Mouse (Mus musculus): ENCODE measurements around the gene Camk1g. TPM values are rescaled to one million over a fixed set of nuclear protein-coding genes. Genes with fewer than 3 reads are reported as not detected.

Camk1g gene
- polyA plus RNA-seq, 1 experiment, result 3.4 TPM

DNA sequence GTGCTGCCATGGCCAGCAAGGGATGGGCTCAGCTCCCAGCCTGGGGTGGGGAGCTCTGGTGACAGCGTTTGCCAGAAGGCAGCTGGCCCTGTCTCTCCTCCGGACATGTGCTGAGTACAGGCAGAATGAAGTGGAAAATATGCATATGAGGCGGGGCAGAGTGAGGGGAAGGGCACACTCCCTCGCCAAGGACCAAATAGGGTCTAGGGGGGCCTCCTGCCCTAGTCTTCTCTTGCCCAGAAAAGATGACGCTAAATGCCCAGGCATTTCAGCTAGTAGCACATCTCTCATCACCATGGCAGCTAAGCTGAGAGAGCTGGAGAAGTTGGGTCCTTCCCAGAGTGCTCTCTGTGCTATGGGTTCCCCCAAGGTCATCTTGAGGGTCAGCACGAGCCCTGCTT, 52.9 kb downstream of the Camk1g start:
- WGBS, result 87% methylated on average over 6 of the region's 6 CpGs
- no peak for DNase-seq
- TF ChIP-seq CTCF (IDR thresholded peaks at IDR 0.05; ENCODE audit: borderline replicate concordance, control insufficient read depth, extremely low read depth, insufficient read depth, low read length, poor library complexity) (no peak), POLR2A (IDR thresholded peaks at IDR 0.05; ENCODE audit: control insufficient read depth, extremely low read depth, insufficient read depth, low read length, poor library complexity) (no peak)
- Histone ChIP-seq H3K36me3 (ENCODE audit: control insufficient read depth, insufficient read depth, low read length) (no peaks in the 10 kb centered on the region), H3K27ac (ENCODE audit: control insufficient read depth, insufficient read depth, low read length) (no peak overlapping the region), H3K4me1 (replicated peaks; ENCODE audit: control insufficient read depth, insufficient read depth, low read length) (0 out of 2 replicates have a peak, but pooled peaks cover 2% of the 10 kb centered on the region), H3K27me3 (ENCODE audit: control insufficient read depth, insufficient read depth, low read length) (no peaks in the 10 kb centered on the region), H3K4me3 (ENCODE audit: control insufficient read depth, insufficient read depth, low read length) (no peak overlapping the region)

DNA sequence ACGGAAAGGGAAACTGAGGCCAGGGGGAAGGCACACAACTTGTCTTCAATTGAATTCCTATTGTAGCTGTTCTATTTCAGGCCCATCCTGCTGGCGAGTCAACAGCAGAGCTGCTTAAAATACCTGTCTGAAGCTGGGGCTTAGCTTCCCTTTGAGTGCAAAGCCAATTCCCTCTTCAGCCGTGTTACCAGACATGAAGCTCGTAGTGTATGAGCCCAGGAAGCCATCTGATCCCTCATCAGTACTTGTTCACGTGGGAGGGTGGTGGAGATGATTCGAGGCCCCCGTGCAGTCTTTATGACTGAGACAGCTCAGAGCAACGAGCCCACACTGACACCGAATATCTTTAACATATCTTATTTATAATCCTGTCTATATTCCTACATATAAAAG, 53.7 kb downstream of the Camk1g start:
- H3K4me1 ChIP-seq (replicated peaks; ENCODE audit: control insufficient read depth, insufficient read depth, low read length), result 0 out of 2 replicates have a peak, but pooled peaks cover 2% of the 10 kb centered on the region
- H3K27ac ChIP-seq (ENCODE audit: control insufficient read depth, insufficient read depth, low read length), result no peak overlapping the region
- TF ChIP-seq CTCF (IDR thresholded peaks at IDR 0.05; ENCODE audit: borderline replicate concordance, control insufficient read depth, extremely low read depth, insufficient read depth, low read length, poor library complexity) (no peak), POLR2A (IDR thresholded peaks at IDR 0.05; ENCODE audit: control insufficient read depth, extremely low read depth, insufficient read depth, low read length, poor library complexity) (no peak)
- no peak overlapping the region for H3K4me3 ChIP-seq (ENCODE audit: control insufficient read depth, insufficient read depth, low read length)
- no peak for DNase-seq
- H3K27me3 ChIP-seq (ENCODE audit: control insufficient read depth, insufficient read depth, low read length), result no peaks in the 10 kb centered on the region
- 94% methylated on average over 9 of the region's 9 CpGs for WGBS
- no peaks in the 10 kb centered on the region for H3K36me3 ChIP-seq (ENCODE audit: control insufficient read depth, insufficient read depth, low read length)

DNA sequence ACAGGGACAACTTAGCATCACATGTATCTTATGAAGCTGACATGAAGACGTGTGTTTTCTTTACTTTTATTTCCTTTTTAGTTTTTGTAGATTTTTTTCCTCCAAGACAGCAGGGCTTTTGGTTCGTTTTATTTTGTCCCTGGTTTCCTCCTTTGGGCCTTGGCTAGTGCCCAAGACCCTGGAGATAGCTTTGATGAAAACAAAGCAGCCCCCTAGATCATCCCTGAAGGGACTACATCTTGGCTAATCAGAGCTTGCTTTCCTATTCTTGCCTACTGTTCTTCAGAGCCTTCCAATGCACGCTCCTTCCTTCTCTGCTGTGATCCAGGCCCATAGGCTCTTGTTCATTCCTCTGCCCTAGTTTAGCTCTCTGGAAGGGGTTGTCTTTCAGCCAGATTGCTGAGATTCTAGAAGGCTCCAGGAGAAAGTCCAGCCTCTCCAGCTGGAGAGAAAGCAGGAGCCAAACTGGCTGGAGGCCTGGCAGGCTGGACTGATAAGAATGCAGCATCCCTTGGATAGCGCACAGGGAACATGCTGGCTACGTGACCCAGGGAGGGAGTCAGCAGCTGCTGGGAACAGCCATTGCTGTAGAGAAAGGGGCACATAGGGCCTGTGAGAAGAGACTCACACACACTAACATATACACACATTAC, 54.3 kb downstream of the Camk1g start:
- Histone ChIP-seq H3K36me3 (ENCODE audit: control insufficient read depth, insufficient read depth, low read length) (no peaks in the 10 kb centered on the region), H3K27ac (ENCODE audit: control insufficient read depth, insufficient read depth, low read length) (no peak overlapping the region), H3K4me1 (replicated peaks; ENCODE audit: control insufficient read depth, insufficient read depth, low read length) (0 out of 2 replicates have a peak, but pooled peaks cover 2% of the 10 kb centered on the region), H3K27me3 (ENCODE audit: control insufficient read depth, insufficient read depth, low read length) (no peaks in the 10 kb centered on the region), H3K4me3 (ENCODE audit: control insufficient read depth, insufficient read depth, low read length) (no peak overlapping the region)
- WGBS, result 78% methylated on average over 5 of the region's 5 CpGs
- DNase-seq, result no peak
- TF ChIP-seq POLR2A (IDR thresholded peaks at IDR 0.05; ENCODE audit: control insufficient read depth, extremely low read depth, insufficient read depth, low read length, poor library complexity), result no peak

DNA sequence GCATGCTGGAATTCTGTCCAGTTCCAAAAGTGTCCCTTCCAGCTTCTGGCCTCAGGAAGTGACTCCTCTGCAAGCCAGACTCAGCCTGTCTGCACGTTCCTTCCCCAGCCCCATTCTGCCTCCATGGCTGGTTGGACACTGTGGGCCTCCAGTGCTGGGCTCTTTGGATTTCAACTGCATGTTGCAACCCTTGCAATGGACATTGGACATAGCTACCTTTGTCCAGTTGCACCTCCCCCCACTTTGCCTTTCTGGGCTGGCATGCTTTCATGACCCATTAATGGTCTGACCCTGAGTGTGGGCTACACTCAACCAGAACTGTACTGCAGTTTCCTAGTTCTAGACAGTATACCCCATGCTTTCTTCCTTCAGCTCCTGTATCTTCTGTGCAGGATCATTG, 58.5 kb downstream of the Camk1g start:
- no peaks in the 10 kb centered on the region for H3K27me3 ChIP-seq (ENCODE audit: control insufficient read depth, insufficient read depth, low read length)

DNA sequence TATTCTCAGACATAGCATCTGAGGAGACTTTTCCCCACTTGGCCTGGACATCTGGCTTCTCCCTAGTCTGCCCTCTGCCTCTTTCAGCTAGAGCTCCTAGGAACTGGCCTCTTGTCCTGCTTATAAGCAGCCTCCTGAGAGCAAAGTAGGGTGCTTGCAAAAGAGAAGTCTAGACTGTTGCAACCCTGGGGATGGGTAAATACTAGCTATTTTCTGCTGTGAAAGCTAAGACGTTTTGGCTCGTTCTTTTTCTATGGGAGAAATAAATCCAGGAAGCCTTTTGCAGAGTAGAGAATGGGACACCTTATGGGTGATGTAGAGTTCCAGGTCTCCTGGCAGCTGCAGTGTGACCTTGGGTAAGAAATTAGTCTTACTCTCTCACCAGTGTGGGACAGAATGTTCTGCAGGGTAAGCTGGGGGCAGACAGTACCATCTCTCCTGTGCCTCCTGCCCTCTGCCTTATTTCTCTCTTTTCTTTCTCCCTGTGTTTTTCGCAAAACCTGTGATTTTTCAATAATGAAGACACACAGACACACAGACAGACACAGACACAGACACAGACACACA, 59.5 kb downstream of the Camk1g start:
- no peak for TF ChIP-seq CTCF (IDR thresholded peaks at IDR 0.05; ENCODE audit: borderline replicate concordance, control insufficient read depth, extremely low read depth, insufficient read depth, low read length, poor library complexity)
- no peak for TF ChIP-seq POLR2A (IDR thresholded peaks at IDR 0.05; ENCODE audit: control insufficient read depth, extremely low read depth, insufficient read depth, low read length, poor library complexity)
- 86% methylated on average over 3 of the region's 3 CpGs for WGBS
- Histone ChIP-seq H3K27ac (ENCODE audit: control insufficient read depth, insufficient read depth, low read length) (no peak overlapping the region), H3K36me3 (ENCODE audit: control insufficient read depth, insufficient read depth, low read length) (no peaks in the 10 kb centered on the region), H3K4me1 (replicated peaks; ENCODE audit: control insufficient read depth, insufficient read depth, low read length) (0 out of 2 replicates have a peak, but pooled peaks cover 2% of the 10 kb centered on the region), H3K4me3 (ENCODE audit: control insufficient read depth, insufficient read depth, low read length) (no peak overlapping the region), H3K27me3 (ENCODE audit: control insufficient read depth, insufficient read depth, low read length) (no peaks in the 10 kb centered on the region)
- DNase-seq, result no peak

More for the DNA sequence above, 58.5 kb downstream of the Camk1g start:
- no peak overlapping the region for H3K27ac ChIP-seq (ENCODE audit: control insufficient read depth, insufficient read depth, low read length)
- DNase-seq, result no peak
- H3K4me3 ChIP-seq (ENCODE audit: control insufficient read depth, insufficient read depth, low read length), result no peak overlapping the region
- WGBS, result 93% methylated on average over 1 of the region's 1 CpGs
- H3K36me3 ChIP-seq (ENCODE audit: control insufficient read depth, insufficient read depth, low read length), result no peaks in the 10 kb centered on the region
- TF ChIP-seq POLR2A (IDR thresholded peaks at IDR 0.05; ENCODE audit: control insufficient read depth, extremely low read depth, insufficient read depth, low read length, poor library complexity) (no peak), CTCF (IDR thresholded peaks at IDR 0.05; ENCODE audit: borderline replicate concordance, control insufficient read depth, extremely low read depth, insufficient read depth, low read length, poor library complexity) (no peak)
- 0 out of 2 replicates have a peak, but pooled peaks cover 2% of the 10 kb centered on the region for H3K4me1 ChIP-seq (replicated peaks; ENCODE audit: control insufficient read depth, insufficient read depth, low read length)

DNA sequence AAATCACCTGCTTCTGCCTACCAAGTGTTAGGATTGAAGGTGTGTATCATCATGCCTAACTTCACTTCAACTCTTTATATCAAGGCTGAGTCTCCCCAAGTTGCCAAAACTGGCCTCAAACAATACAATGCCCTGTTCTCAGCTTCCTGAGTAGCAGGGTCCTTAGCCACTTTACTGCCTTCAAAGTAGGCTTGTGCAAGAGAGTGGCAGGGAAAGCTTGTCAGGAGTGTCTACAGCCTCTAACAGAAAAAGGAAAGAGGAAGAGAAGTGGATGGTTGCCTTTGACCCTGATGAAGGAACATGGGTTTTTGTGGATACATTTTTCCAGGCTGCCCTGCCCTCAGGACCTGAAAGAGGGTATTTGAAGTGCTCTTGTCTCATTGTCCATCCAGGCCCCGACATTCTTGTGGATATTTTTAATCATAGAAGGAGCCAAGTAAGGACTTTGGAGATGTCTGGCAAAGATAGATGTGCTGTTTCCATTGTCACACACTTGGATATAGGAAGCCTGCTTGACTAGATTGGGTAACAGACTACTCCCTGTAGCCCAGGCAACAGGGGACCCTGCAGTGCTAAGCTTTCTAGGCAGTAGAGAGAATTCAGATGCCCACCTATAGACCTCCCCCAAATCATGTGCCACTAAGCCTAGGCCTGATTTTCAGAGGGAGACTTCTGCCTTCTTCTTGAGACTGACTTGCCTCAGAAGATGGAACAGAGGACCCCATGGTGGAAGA, 60.1 kb downstream of the Camk1g start:
- DNase-seq, result no peak
- H3K27ac ChIP-seq (ENCODE audit: control insufficient read depth, insufficient read depth, low read length), result no peak overlapping the region
- TF ChIP-seq POLR2A (IDR thresholded peaks at IDR 0.05; ENCODE audit: control insufficient read depth, extremely low read depth, insufficient read depth, low read length, poor library complexity) (no peak), CTCF (IDR thresholded peaks at IDR 0.05; ENCODE audit: borderline replicate concordance, control insufficient read depth, extremely low read depth, insufficient read depth, low read length, poor library complexity) (no peak)
- H3K27me3 ChIP-seq (ENCODE audit: control insufficient read depth, insufficient read depth, low read length), result no peaks in the 10 kb centered on the region
- H3K36me3 ChIP-seq (ENCODE audit: control insufficient read depth, insufficient read depth, low read length), result no peaks in the 10 kb centered on the region
- WGBS, result 50% methylated on average over 1 of the region's 1 CpGs
- 0 out of 2 replicates have a peak, but pooled peaks cover 2% of the 10 kb centered on the region for H3K4me1 ChIP-seq (replicated peaks; ENCODE audit: control insufficient read depth, insufficient read depth, low read length)
- no peak overlapping the region for H3K4me3 ChIP-seq (ENCODE audit: control insufficient read depth, insufficient read depth, low read length)
